Mouse (Mus musculus): ENCODE data around the gene 1700018F24Rik.
A peak's percentile ranks its signal among the peaks of the same experiment; 100 is the strongest.
"Not testable (repeated sequence)": the region's sequence is repeated elsewhere in the genome, so short reads cannot be mapped to it uniquely, and the experiment has no call there.

1700018F24Rik gene

DNA sequence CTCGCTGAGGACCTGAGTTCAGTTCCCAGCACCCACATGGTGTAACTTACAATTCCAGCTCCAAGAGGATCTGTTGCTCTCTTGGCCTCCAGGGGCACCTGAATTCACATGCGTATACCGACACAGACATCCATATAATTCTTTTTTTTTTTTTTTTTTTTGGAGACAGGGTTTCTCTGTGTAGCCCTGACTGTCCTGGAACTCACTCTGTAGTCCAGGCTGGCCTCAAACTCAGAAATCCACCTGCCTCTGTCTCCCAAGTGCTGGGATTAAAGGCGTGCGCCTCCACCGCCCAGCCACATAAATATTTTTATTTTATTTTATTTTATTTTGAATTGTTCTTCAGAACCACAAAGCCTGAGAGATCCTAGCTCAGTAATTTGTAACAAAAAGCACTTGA is 40.4 kb downstream of the 1700018F24Rik start:
- DNase-seq (ENCODE audit: low spot score) = not testable (repeated sequence)

DNA sequence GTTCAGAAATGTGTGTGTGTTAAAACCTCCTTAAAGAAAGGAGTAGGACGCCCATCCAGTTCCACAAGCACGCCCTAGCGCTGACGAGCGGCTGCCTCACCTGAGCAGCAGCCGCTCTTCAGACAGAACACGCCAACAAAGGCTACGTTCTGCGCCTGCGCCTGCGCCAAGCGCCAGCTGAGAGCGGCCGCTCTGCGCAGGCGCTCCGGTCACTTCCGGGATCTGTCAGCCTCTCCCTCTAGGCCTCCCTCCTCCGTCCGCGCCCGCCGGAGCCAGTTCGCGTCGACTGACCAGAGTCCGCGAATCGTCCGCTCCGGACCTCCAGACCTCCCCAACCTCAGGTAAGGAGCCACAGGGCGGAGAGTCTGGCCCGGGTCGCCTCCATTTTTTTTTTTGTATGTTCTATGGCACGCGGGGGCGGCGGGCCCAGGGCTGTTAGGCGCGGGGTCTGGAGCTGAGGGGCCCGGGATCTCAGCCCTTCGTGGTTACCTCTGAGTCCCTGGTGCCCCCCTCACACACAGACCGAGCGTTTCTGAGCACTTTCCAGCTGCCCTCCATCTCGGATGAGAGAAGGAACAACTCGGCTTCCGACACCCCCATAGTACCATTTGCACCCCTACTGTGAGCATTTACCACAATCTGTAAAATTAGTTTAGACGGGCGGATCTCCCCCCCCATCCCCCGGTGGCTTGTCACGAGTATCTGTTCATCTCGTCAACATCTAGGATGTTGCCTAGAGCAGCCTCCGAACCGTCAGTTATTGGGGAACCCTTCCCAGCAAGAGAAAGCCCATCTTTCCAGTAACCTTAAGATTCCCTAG is 41.1 kb downstream of the 1700018F24Rik start, which contains the start of the genes Arpc1a and Kpna7:
Arpc1a (plus strand) TSS at position 199 of the 820 bp plus-strand sequence.
Kpna7 (minus strand) TSS at position 399 of the 820 bp plus-strand sequence.
- peak; percentile 98 for DNase-seq (ENCODE audit: low spot score)

DNA sequence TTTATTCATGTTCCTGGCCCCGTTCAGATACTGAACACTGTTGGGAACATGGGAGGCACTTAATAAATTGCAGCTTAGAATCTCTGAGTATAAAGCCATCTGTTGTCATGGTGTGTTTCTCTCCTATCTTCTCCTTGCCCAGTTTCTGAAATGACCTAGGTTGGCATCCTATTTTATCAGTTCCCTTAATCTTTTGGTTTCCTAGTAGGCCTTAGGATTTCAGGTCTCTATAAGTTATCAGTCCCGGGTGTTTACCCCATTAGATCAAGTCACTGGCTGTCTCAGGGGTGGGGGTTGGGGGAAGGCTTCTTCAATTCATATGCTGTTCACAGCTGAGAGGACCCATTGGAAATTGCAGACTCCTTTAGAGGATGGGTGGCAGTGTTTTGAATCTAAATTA is 42.0 kb downstream of the 1700018F24Rik start:
- DNase-seq (ENCODE audit: low spot score) = peak; percentile 21

DNA sequence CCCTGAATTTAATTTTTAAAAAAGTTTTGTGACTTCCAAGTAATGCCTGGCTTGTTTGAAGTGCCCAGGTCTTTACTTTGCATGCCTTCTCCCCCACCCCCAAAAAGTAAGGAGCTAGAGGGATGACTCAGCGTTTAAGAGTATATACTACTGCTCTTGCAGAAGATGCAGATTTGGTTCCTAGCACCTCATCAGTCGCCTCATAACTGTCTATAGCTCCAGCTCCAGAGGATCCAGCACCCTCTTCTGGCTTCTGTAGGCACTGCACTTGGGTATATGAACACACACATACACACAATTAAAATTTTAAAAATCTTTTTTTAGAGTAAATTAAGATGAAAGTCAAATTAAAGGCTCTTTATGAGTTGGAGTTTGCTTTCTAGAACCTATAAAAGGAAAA is 45.4 kb downstream of the 1700018F24Rik start:
- DNase-seq (ENCODE audit: low spot score) = no peak

DNA sequence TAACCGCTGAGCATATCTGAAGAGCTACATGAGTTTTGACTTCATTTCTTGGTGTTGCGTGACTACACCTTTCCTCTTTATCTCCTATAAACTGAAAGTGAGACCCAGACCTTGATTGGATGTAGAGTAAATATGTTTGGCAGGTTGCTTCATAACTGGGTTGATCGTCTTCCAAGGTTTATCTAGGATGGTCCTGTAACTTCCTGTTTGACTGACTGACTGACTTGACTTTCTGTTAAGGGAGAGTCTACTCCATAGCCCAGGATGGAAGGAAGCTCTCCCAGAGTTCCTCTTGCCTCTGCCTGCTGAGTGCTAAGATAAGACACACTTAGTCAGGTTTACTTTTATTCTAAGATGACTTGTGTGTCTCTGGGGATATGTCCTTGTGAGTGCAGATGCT is 47.1 kb downstream of the 1700018F24Rik start:
- no peak for DNase-seq (ENCODE audit: low spot score)
